8 mouse cellular contexts compared by ENCODE assay signal in genomic region chr1:132316625-132316994, GRCm38 (mm10). TPM values are rescaled to one million over a fixed set of nuclear protein-coding genes. Genes with fewer than 3 reads are reported as not detected.
A peak's percentile ranks its signal among the peaks of the same experiment; 100 is the strongest.
DNase-seq lines count a peak whose midpoint lies in the region; ATAC-seq and TF ChIP-seq lines count a peak whose summit lies in the region.

No protein-coding gene starts in this region.

- no peak for TF ChIP-seq POLR2A in bone marrow macrophage, adult 2 months (IDR thresholded peaks at IDR 0.05; ENCODE audit: borderline replicate concordance, low read depth, low read length)

- H3K9ac ChIP-seq in kidney, embryonic 15.5 days: peak overlapping the region; percentile 50; the same call in 1 of the 2 replicates
- no peak overlapping the region for H3K9ac ChIP-seq in intestine, embryonic 14.5 days (ENCODE audit: low read length)

- TF ChIP-seq CTCF in bone marrow macrophage, adult 2 months (IDR thresholded peaks at IDR 0.05; ENCODE audit: low read depth, low read length): no peak

- H3K27me3 ChIP-seq in kidney, embryonic 15.5 days: peaks cover 26% of the 10 kb centered on the region
- H3K27me3 ChIP-seq in intestine, embryonic 14.5 days (replicated peaks; ENCODE audit: control insufficient read depth, insufficient read depth, low read length): peaks cover 20% of the 10 kb centered on the region

- 39% methylated on average over 7 of the region's 7 CpGs for WGBS in kidney, embryonic 15.5 days
- WGBS in intestine, embryonic 14.5 days: 36% methylated on average over 7 of the region's 7 CpGs

- H3K4me2 ChIP-seq in kidney, embryonic 15.5 days: peak overlapping the region; percentile 96
- peak overlapping the region; percentile 88 for H3K4me2 ChIP-seq in intestine, embryonic 14.5 days (ENCODE audit: low read length)

- H3K36me3 ChIP-seq in kidney, embryonic 15.5 days: no peaks in the 10 kb centered on the region
- no peaks in the 10 kb centered on the region for H3K36me3 ChIP-seq in intestine, embryonic 14.5 days (ENCODE audit: control insufficient read depth, insufficient read depth, low read length)

- H3K27ac ChIP-seq in kidney, embryonic 15.5 days: no peak overlapping the region
- H3K27ac ChIP-seq in bone marrow macrophage, adult 2 months (ENCODE audit: insufficient read depth, low read depth, low read length): peak overlapping the region; percentile 94
- H3K27ac ChIP-seq in intestine, embryonic 14.5 days (ENCODE audit: low read depth): no peak overlapping the region

- DNase-seq in kidney, adult 9 months: no peak
- DNase-seq in intestine, embryonic 14.5 days (ENCODE audit: low spot score): no peak
- no peak for DNase-seq in cerebellum, adult 11 months
- DNase-seq in layer of hippocampus, postnatal 14 days (ENCODE audit: low spot score in 2 of 2): no peak

- no peaks in the 10 kb centered on the region for H3K9me3 ChIP-seq in kidney, embryonic 15.5 days (replicated peaks)
- no peaks in the 10 kb centered on the region for H3K9me3 ChIP-seq in intestine, embryonic 14.5 days (ENCODE audit: control insufficient read depth, low read length)

- ATAC-seq in kidney, embryonic 15.5 days (replicated peaks; ENCODE audit: low FRiP score): no peak
- ATAC-seq in intestine, embryonic 14.5 days (replicated peaks; ENCODE audit: low FRiP score, low TSS enrichment, low read depth): no peak
- ATAC-seq in monocyte, adult 5-6 weeks (replicated peaks; ENCODE audit: insufficient number of reproducible peaks, low FRiP score, low TSS enrichment, poor library complexity, severe bottlenecking): peak; percentile 29
- no peak for ATAC-seq in megakaryocyte-erythroid progenitor cell, adult 5-6 weeks (replicated peaks; ENCODE audit: low FRiP score, low TSS enrichment, poor library complexity, severe bottlenecking)

- peaks cover 47% of the 10 kb centered on the region for H3K4me1 ChIP-seq in kidney, embryonic 15.5 days
- H3K4me1 ChIP-seq in bone marrow macrophage, adult 2 months (ENCODE audit: control insufficient read depth, insufficient read depth, low read length): peaks cover 46% of the 10 kb centered on the region
- peaks cover 16% of the 10 kb centered on the region for H3K4me1 ChIP-seq in intestine, embryonic 14.5 days (replicated peaks; ENCODE audit: control insufficient read depth, insufficient read depth, low read length)

- H3K4me3 ChIP-seq in kidney, embryonic 15.5 days (replicated peaks): peak overlapping the region; percentile 58
- H3K4me3 ChIP-seq in bone marrow macrophage, adult 2 months (ENCODE audit: insufficient read depth, low read length): peak overlapping the region; percentile 80
- peak overlapping the region; percentile 51 for H3K4me3 ChIP-seq in intestine, embryonic 14.5 days (ENCODE audit: low read depth, low read length)

RNA-seq across cellular contexts. Expression of gene Nuak2, which starts 0.7 kb away (rescaled TPM):
- polyA plus RNA-seq in kidney, embryonic 15.5 days (2015; fragmentation: Nextera tagmentation; extraction: Ambion mirVana): 3.6 and 3.8 TPM in 2 replicates
- polyA plus RNA-seq in bone marrow macrophage, adult 2 months (2012; ENCODE audit: insufficient read depth, insufficient read length, missing spikeins): 22.6 and 24.5 TPM in 2 replicates
- polyA plus RNA-seq in intestine, embryonic 14.5 days (2014; fragmentation: Nextera tagmentation; extraction: Ambion mirVana): 2.1 and 4.4 TPM in 2 replicates
- total RNA-seq in monocyte, adult 5-6 weeks (2017): 59.8 to 114 TPM (median 79.4 TPM) in 3 replicates
- total RNA-seq in megakaryocyte-erythroid progenitor cell, adult 5-6 weeks (2014; fragmentation: Nextera tagmentation): 3.7 and 4.9 TPM in 2 replicates
- total RNA-seq in megakaryocyte-erythroid progenitor cell, adult 5-6 weeks (2017): 0.70 and 4.4 TPM in 2 replicates
- 1 to 10 TPM; 1.7 to 2.8 TPM for total RNA-seq in layer of hippocampus, postnatal 14 days (2021)

RNA-seq across cellular contexts. Expression of gene Klhdc8a, which starts 18.2 kb away (rescaled TPM):
- 1.2 and 1.6 TPM in 2 replicates for polyA plus RNA-seq in kidney, embryonic 15.5 days (2015; fragmentation: Nextera tagmentation; extraction: Ambion mirVana)
- polyA plus RNA-seq in bone marrow macrophage, adult 2 months (2012; ENCODE audit: insufficient read depth, insufficient read length, missing spikeins): not detected in 2 replicates
- polyA plus RNA-seq in intestine, embryonic 14.5 days (2014; fragmentation: Nextera tagmentation; extraction: Ambion mirVana): 0.19 and 0.22 TPM in 2 replicates
- not detected in 3 replicates for total RNA-seq in monocyte, adult 5-6 weeks (2017)
- total RNA-seq in megakaryocyte-erythroid progenitor cell, adult 5-6 weeks (2014; fragmentation: Nextera tagmentation): not detected in 2 replicates
- total RNA-seq in megakaryocyte-erythroid progenitor cell, adult 5-6 weeks (2017): not detected in 2 replicates
- total RNA-seq in layer of hippocampus, postnatal 14 days (2021): 1 to 10 TPM; 5.7 to 6.8 TPM

Comparison
In these comparisons a context has a peak if more than half of its experiments do, and no peak if none do; other contexts are left out.
1. RNA of gene Nuak2, which starts 0.7 kb away (total RNA-seq): 59.8 to 114 TPM in monocyte, adult 5-6 weeks; 0.70 to 4.9 TPM in megakaryocyte-erythroid progenitor cell, adult 5-6 weeks and 1.7 to 2.8 TPM in layer of hippocampus, postnatal 14 days; every median in the first group is over 10 times any median in the second.
2. Peak in every context shown above with its lines, with median percentiles within 50 percentile points of each other: H3K4me3 ChIP-seq.